Mouse (Mus musculus) retina, postnatal 1 day (tissue): ENCODE data around the gene Adh6b.

Experiments
- DNase-seq: peaks from one replicate; pipeline ENCODE4 v3.0.0-alpha.2; 2012

Gene Adh6b

DNA sequence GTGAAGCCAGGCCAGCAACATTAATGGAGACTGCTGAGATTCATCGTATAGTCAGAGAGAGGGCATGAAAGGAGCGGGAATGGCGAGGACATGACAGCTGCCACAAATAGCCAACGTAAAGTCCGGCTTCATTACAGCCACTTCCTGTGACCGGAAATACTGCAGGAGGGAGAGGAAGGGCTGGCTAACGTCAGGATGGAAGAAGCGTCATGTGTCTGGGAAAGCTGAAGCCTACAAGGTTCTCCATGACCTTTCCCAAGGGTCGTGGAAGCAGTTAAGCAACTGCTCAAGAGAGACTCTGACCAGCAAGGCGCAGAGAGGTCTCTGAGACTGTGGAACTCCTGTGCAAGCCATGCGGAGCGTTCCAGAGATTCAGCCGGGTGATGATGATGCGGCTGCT lies at the start of gene Adh6b:
Adh6b (plus strand) TSS at position 305 of the 400 bp plus-strand sequence.
- DNase-seq = no peak

DNA sequence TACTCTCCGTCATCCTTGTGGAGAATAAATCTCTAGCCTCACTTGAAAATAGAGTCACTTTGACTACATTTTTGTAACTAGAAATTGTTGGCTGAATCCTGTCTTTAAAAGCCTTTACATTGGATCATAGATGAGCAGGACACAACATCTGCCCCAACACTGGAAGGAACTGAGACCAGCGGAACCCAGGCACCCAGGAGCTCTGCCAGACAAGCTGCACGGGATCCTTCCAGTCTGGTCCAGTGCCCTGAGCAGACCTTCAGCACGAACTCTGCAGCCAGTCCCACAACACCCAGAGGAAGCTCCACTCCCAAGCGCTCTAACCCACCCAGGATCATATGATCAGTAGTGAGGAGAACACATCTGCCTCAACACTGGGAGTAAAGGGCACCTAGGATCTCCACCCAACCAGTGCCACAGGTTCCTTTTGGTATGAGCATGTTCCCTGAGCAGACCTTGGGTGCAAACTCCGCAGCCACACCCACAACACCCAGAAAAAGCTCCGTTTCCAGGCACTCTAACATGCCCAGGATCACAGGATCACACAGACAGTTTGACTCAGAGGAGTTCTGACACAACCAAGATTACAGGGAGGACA lies 48.2 kb upstream of the Adh6b start:
- DNase-seq = no peak

DNA sequence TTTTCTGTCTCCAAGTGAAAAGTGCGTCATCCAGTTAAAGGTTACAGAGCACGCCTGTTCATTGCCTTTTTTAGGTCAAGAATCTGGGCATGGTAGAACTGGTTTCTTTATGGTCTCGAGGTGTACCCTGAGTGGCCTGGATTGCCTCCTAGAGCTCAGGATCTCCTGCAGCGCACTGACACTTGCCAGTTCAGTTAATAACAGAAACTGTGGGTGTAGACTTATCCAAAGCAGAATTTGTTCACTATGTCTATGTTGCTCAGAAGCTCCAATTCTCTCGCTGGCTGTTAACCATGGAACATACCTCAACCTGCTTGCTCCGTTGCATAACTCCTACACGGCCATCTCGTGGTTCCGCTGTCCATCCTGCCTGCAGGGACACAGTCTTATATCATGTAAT lies 41.4 kb upstream of the Adh6b start:
- DNase-seq = no peak

DNA sequence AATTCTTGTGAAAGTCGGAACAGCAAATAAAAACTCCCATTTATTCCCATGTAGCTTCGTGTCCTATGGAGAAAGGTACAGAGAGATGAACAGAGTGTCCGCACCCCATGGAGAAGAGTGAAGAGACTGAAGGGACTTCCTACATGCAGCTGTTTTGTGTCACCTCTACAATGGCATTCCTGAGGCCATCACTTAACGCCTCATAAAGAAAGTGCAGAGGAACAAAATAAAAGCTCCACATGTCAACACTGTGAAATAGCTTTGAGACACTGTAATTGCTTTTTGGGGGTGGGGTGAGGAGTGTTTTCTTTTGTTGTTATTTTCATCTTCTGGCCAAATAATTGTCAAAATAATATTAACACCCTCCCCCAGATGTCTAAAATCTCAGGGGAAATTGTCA lies 38.9 kb upstream of the Adh6b start:
- DNase-seq = no peak

DNA sequence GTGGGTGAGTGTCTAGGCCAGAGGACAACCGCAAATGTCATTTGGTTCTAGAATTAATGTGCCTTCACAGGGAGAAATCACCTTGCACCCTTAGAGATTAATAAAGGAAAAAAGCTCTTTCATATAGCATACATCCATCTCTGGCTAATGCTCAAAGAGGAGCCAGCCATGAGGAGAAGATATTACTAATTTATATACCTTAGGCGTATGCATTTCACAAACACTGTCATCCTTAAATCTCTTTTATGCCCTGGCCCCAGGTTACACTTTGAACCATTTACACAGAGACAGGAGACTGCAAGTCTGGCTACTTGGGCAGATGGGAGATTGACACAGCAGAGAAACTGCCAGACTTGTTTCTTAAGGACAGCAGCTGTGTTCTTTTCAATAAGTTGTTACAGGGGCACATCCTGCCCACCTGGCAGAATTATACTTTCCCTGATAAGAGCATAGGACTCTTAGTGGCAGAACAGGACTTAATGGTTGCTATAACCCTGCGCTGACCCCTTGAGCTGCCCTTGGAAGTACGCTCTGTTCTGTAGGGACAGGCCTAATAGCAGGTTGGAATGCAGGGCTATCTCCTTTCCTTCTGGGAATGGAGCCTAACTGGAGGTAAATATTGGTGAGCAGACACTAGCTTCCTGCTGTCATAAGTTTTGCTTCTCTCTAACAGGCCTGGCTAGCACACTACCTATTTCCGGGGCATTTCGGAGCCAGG lies 37.6 kb upstream of the Adh6b start:
- no peak for DNase-seq

DNA sequence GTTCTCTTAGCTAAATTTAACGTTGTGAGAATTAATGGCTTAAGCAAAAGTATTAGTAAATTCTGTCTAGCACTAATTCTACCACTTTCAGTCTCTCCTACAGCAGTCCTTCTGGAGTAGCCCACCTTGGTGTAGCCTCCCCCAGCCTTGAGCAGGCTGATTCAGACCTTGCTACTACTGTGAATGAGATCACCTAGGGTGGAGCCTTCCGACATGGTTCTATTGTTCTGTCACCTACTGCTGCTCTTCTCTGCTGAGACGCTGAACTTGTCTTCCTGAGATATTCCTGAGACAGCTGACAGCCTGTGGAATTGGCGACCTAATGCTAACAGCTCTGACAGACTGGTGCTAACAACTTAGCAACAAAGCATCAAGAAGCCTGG lies 37.1 kb upstream of the Adh6b start:
- no peak for DNase-seq

DNA sequence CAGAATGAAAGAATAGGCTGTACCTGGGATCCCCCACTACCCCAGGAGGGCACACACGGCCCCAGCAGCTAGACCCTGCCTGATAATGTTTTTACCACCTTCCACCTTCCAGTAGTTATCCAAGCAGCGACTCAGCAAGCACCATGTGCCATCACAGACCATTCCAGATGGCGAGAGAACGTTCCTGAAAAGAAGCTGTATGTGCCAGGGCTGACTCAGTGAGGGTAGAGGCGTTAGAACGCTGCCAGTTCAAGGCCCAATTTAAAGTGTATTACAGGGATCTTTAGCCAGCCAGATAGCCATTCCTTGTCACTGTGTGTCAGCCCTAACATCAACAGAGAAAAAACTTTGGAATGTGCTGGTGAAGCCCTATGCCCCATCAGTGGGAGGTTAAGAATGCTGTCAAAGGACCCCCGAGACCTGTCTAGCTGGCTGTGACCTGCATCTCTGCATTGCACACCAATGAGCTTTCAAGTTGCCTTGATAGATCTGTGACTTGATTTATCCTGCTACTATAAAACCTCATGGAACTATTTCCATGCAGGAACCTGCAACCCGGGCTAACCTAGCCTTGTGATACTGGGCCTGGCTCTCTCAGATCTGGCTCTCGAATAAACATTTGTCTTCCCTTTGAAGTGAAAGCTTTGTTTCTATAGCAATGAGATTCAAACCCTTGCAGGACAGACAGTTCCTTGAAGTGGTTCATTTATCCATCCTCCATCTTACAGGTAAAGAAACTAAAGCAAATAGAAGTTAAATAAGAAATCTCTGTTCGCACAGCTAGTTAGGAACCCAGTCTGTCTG lies 35.9 kb upstream of the Adh6b start:
- DNase-seq = no peak

DNA sequence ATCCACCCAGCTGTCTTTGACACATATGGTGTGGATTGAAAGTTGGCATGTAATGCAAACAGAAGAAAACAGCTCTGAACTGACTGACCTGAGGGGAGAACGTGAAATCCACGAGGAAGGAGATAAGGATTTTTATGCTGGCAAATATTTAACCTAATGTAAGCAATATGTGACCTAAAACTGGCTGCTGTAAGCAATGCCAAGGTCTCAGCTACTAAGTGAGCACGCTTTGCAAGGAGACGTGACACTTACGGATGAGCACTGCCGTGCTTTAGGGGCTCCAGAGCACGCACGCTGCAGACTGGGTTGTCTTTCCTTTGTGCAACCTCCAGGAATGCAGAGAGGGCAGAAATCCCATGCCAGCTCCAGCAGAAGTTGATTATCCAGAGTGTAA lies 35.3 kb upstream of the Adh6b start:
- DNase-seq = no peak

DNA sequence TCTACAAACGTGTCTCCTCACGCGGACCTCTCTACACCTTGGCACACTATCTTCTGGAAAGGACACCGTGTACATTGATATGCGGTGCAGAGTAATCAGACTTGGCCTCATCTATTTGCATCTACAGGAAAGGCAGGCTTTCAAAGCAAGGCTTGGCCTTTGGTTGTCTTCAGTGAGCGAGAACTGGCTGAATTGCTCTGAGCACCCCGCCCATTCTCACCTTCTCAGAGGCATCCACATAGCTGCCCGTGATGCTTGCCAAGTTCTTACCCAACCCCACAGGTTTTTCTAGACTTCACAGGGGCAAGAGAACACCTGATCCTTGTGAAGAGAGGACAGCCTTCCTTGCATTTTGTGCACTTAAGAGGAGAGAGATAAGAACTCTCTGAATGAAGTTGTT lies 31.7 kb upstream of the Adh6b start:
- no peak for DNase-seq

DNA sequence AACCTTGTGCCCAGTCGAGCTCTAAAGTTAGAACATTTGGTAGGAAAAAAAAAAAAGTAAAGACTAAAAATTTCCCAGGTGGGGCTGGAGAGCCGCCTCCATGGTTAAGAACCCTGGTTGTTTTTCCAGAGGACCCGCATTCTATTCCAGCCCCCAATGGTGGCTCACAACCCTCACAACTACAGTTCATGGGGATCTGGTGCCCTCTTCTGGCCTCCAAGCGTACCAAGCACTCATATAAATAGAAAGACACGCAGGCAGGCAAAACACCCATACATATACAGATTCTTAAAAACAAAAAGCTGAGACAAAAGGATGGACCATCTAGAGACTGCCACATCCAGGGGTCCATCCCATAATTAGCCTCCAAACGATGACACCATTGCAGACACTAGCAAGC lies 30.6 kb upstream of the Adh6b start:
- DNase-seq = no peak

DNA sequence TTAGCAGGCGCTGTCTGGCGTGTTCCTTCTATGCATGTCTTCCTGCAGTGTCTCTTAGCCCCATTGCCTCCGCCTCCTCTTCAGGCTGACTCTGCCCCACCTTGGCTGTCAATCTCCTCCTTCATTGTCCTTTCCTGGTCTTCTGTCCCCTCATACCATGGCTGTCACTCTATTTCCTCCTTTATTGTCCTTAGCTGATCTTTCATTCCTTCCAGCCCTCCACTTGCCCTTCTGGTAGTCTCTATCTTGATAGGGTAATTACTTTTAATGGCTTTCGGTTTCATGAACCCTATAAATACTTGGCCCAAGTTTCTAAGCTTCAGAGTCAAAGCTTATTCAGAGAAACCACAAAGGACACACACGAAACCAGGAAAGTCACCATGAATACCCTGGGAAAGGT lies 28.6 kb upstream of the Adh6b start, which contains the start of gene Adh6a:
Adh6a (plus strand) TSS at position 322 of the 400 bp plus-strand sequence.
- DNase-seq = no peak

DNA sequence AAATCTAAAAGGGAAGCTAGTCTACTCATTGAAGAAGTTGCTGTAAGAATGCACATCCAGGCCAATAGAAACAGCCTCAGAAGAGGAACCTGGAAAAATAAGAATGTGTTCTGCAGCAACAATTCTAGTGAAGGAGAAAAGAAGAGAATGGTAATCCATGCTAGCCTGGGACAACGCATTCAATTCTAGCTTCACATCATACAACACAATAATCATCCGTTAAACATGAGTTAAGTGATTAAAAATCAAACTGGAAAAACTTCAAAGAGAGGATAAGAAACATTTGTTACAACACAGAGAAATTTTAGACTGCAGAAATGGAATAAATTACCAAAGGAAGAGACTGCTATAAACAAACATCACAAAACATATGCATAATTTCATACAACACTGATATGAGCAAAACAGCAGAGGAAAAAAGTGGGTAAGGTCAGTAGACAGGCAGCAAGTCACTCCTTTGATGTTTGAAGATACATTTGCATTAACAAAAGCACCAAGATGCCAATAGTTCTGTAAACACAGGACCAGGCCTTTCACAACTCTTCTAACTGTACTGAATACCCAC lies 24.6 kb upstream of the Adh6b start:
- no peak for DNase-seq

DNA sequence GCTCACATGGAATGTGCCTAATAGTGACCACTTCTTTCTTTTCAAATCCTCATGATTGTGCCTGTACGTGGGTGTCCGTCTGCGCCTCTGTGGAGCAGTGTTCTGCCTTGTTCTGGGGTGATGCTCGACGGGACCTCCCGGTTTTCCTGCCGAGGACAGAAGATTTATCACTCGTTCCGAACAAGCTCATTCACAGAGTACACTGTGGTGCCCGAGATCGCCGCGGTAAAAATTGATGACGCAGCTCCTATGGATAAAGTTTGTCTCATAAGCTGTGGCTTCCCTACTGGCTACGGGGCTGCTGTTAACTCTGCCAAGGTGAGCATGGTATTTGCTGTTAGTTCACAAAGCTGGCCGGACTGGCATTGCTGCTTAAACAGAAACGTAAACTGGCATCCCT lies 16.6 kb upstream of the Adh6b start:
- no peak for DNase-seq

DNA sequence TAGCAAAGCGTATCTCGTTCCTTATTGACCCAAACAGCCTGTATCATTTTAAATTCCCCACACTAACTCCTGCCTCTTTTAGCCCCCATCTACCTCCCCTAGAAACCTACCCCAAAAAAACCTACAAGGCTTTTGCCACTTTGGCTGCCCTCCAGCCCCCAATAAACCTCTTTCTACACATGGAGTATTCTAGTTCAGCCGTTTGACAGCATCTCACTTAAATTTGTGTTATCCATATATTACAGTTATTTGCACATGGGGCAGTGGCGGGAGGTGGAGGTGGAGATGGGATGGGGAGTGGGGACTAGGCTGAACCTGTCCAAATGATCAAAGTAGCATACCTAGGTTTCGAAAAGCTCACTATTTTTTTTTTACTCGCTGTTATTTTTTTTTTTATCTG lies 16.1 kb upstream of the Adh6b start:
- no peak for DNase-seq

DNA sequence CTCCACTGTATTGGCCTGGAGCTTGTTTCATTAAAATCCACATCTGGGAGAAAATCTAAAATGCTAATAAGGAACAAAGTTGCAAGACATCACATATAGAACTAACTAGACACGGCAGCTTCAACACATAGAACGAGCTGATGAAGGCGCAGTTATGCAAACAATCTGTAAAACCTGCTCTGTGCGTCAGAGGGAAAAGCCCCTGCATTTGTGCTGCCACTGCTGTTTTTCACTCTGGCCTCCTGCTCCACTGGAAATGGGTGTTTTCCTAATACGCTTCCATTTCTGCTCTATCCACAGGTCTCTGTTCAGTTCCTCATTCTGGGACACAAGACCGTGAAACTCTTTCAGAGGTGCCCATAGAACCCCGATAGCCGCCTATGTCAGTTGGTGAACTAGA lies 7.7 kb upstream of the Adh6b start:
- no peak for DNase-seq

DNA sequence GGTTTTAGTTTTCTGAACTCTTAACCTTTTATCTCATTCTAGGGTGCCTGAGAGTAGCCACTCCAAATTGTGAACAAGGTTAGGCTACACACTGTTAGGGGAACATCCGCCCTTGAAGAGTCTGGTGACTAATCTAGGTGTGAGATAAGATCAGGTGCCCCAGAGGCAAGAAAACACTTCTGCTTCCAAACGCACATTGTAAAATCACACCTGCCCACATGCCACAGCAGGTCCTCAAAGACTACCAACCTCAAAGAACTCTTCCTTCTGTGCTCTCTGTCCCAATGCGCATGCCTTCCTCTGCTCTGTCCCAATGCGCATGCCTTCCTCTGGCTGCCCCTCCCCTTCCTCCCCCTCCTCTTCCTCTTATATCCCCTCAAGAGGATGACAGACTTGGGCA lies 7.3 kb upstream of the Adh6b start:
- DNase-seq = no peak

DNA sequence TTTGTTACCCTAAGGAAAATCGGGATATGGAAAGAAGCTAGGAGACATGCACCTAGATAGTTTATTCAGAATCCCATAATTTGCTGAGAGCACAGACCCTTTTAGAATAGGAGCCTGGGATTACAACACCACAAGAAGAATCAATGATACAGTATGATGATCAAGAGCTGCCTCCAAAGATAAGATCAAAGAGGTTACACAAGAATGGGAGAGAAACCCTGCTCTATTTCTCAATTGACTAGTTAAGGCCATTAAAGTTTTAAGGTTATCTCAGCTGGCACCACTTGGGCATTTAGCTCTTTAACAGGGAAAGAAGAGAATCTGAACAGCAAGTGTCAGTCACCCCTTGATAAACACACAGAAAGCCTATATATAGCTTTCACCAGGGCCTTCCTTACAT lies 6.0 kb upstream of the Adh6b start:
- DNase-seq = no peak

DNA sequence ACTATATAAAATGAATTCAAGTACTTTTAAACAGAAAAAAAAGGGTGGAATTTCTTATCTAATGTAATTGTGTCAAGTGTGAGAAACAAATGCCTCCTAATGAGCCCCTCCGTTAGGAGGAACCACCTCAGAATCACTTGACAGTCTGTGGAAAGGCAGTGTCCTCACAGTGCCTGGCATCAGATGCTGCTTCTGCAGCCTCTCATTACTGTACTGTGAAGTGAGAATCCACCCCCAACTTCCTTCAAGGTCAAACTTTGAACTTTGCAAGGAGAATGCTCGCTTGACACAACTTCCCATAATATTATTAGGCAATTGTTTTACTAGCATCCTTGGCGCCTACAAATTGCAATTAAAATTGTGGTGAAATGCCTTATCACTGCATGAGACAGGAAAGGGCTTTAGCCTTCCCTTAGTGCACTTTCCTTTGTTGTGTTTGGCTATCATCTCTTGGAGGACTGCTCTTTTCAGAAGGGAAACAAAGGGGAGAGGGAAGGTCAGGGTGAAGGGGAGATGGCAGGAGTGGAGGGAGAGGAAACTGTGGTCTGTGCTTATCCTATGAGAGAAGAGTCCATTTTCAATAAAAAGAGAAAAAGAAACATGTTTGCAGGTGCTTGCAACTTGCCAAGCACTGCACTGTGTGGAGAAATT lies 5.3 kb upstream of the Adh6b start:
- DNase-seq = no peak

DNA sequence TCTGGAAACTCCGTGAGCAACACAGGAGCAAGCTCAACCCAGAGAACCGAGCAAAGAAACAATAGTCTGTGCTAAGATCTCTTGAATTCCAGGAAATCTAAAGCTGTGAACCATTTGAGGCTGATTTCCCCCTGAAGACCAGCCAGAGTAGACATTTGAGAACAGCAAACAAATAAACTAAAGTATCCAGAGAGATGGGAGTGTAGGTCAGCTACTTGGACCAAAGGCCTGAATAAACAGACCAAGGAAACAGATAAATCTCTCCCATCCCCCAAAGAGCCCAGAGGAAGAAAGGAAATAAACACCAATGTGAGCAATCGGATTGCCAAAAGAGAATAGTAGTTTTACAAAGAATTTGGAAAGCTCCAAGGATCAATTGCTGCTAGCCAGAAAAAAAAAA lies 5.5 kb downstream of the Adh6b start:
- DNase-seq = no peak

DNA sequence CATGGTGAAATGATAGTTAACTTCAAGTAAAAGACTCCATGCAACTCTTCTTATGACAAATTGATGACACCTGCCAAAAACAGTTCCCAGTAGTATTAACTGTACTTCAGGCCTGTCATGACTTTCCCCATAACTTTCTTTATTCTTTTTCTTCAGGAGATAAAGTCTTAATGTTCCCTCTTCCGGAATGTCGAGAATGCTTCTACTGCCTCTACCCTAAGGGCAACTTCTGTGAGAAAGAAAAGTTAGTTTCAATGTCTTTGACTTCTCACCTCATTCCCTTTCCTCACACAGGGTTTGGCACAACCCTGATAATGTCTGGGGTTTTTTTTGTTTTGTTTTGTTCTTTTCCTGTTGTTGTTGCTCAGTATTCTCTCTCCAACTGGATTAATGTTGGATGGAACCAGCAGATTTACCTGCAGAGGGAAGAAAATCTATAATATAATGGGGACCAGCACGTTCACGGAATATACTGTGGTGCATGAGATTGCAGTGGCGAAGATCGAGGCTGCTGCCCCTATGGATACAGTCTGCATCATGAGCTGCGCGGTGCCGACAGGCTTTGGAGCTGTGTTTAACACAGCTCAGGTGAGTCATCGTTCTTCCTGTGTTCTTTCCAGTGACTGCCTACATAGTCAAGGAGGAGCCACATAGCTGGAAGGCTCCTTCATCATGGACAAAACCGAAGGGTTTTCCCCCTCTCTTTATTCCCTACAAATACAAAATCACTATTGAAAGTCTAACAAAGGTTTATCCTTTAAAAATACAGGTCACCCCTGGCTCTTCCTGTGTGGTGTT lies 10.6 kb downstream of the Adh6b start:
- DNase-seq = no peak

DNA sequence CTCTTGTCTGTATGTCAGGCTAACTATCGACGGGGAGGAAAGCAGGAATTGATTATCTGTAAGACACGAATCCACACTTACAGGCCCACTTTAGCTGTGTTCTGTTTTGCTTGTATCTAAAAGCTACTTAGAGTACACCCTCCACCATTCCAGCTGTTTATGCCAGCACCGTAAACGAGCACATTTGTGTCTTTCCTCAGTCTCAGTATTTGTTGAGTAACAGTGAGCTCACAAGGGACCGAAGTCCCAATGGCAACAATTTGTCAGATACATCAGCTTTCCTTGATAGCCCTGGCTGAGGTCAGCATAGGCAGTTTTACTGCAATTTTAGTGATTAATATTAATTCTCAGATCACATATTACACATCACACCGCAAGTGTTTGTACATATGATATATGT lies 17.3 kb downstream of the Adh6b start:
- no peak for DNase-seq

DNA sequence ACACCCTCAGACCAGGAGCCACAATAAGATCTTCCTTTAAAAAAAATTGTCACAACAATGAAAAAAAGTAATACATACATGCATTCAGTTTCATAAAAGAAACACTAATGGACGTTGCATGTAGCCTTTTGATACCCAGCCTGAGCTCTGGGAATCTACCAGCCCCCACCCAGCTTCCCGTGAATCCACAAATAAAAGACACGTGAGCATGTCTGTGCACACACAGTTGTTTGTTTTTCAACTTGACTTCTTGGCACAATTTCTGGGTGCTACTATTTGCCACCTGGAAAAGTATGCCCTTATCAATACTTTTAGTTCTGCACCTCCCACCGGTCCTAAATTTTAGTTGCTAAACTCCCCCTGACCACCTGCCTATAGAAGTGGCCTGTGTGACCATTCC lies 19.1 kb downstream of the Adh6b start:
- no peak for DNase-seq

DNA sequence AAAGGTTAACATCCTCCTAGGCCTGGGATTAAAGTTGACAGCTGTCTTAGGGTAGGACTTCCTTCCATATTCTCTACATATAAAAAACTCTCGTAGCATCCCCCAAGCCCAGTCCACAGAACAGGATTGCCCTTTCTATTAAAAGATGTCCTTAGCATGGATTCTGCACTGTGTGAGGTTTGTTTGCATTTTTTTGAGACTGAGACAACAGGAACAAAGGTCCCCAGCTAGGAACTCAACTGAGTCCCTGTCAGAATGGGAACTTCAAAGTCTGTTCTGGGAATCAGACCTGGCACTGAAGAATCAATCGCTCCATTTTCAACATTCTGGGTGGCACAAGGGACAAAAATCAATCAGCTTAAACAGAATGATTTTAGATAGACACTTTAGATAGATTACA lies 21.3 kb downstream of the Adh6b start:
- no peak for DNase-seq
